In genomic region chr4:149793156-149794009, GRCm38 (mm10) we compare ENCODE assay signal across 9 mouse cellular contexts. TPM values are rescaled to one million over a fixed set of nuclear protein-coding genes. Genes with fewer than 3 reads are reported as not detected.
DNase-seq lines count a peak whose midpoint lies in the region; ATAC-seq and TF ChIP-seq lines count a peak whose summit lies in the region.
"Had no signal": no experiment of that assay in that cellular context is flagged by ENCODE, and none has a peak within 500 bp of the region (broad histone marks: within the 10 kb centered on the region; RNA-seq: fewer than 3 reads in every experiment).

No protein-coding gene starts in this region.

- no peaks in the 10 kb centered on the region for H3K79me2 ChIP-seq in C2C12 (ENCODE audit: control insufficient read depth, insufficient read depth)

- H3K9me3 ChIP-seq in heart, embryonic 11.5 days (replicated peaks; ENCODE audit: control insufficient read depth, low read length): no peaks in the 10 kb centered on the region
- no peaks in the 10 kb centered on the region for H3K9me3 ChIP-seq in forebrain, embryonic 15.5 days
- H3K9me3 ChIP-seq: heart, embryonic 15.5 days had no signal

- DNase-seq in heart, adult 11 months: peak; percentile 92
- peak; percentile 77 for DNase-seq in adrenal gland, postnatal 14 days
- peak; percentile 42 for DNase-seq in lung, adult 2 months
- no peak for DNase-seq in ovary, postnatal 10 days (ENCODE audit: low spot score)
- DNase-seq in frontal cortex, postnatal 10 days (ENCODE audit: low spot score in 2 of 2): no peak

- no peak overlapping the region for H3K4me3 ChIP-seq in heart, embryonic 11.5 days (ENCODE audit: low read depth, low read length)
- no peak overlapping the region for H3K4me3 ChIP-seq in C2C12 (ENCODE audit: insufficient read depth, poor library complexity, severe bottlenecking)
- no peak overlapping the region for H3K4me3 ChIP-seq in lung, adult 2 months (replicated peaks; ENCODE audit: extremely low read depth, low read depth, low read length)
- H3K4me3 ChIP-seq in forebrain, embryonic 15.5 days: no peak overlapping the region
- H3K4me3 ChIP-seq: heart, embryonic 15.5 days had no signal

- H3K9ac ChIP-seq in heart, embryonic 11.5 days (ENCODE audit: low read depth, low read length): no peak overlapping the region
- H3K9ac ChIP-seq in forebrain, embryonic 15.5 days (replicated peaks): no peak overlapping the region
- H3K9ac ChIP-seq: heart, embryonic 15.5 days had no signal

- no peak overlapping the region for H3ac ChIP-seq in C2C12 (ENCODE audit: control insufficient read depth, insufficient read length, low read depth)

- no peak overlapping the region for H3K4me2 ChIP-seq in heart, embryonic 11.5 days
- no peak overlapping the region for H3K4me2 ChIP-seq in forebrain, embryonic 15.5 days (replicated peaks)
- H3K4me2 ChIP-seq: heart, embryonic 15.5 days had no signal

- H3K36me3 ChIP-seq in heart, embryonic 11.5 days (ENCODE audit: control insufficient read depth, insufficient read depth, low read length): no peaks in the 10 kb centered on the region
- H3K36me3 ChIP-seq in C2C12 (ENCODE audit: control insufficient read depth, insufficient read depth): no peaks in the 10 kb centered on the region
- H3K36me3 ChIP-seq in forebrain, embryonic 15.5 days: no peaks in the 10 kb centered on the region
- H3K36me3 ChIP-seq: heart, embryonic 15.5 days had no signal

- no peaks in the 10 kb centered on the region for H3K27me3 ChIP-seq in heart, embryonic 11.5 days (ENCODE audit: control insufficient read depth, insufficient read depth, low read length)
- H3K27me3 ChIP-seq in C2C12 (ENCODE audit: control insufficient read depth, insufficient read depth, insufficient read length): no peaks in the 10 kb centered on the region
- H3K27me3 ChIP-seq in forebrain, embryonic 15.5 days: no peaks in the 10 kb centered on the region
- H3K27me3 ChIP-seq: heart, embryonic 15.5 days had no signal

- no peaks in the 10 kb centered on the region for H3K79me3 ChIP-seq in C2C12 (ENCODE audit: low read depth)

- H3K4me1 ChIP-seq in heart, embryonic 11.5 days (ENCODE audit: control insufficient read depth, insufficient read depth, low read length): peaks cover 12% of the 10 kb centered on the region; the same call in 1 of the 2 replicates
- peaks cover 17% of the 10 kb centered on the region for H3K4me1 ChIP-seq in lung, adult 2 months (ENCODE audit: control insufficient read depth, insufficient read depth, low read length)
- no peaks in the 10 kb centered on the region for H3K4me1 ChIP-seq in forebrain, embryonic 15.5 days

- TF ChIP-seq CTCF in C2C12 (IDR thresholded peaks at IDR 0.05; ENCODE audit: control insufficient read depth, insufficient read depth, insufficient read length): peak; percentile 3
- peak; percentile 56 for TF ChIP-seq CTCF in lung, adult 2 months (IDR thresholded peaks at IDR 0.05; ENCODE audit: insufficient read depth, low read length)

- TF ChIP-seq POLR2A in lung, adult 2 months (IDR thresholded peaks at IDR 0.05; ENCODE audit: borderline replicate concordance, extremely low read depth, low read depth, low read length): no peak

- WGBS in heart, embryonic 11.5 days (ENCODE audit: insufficient replicate concordance): 46% methylated on average over 13 of the region's 13 CpGs
- WGBS in lung, adult 2 months: 29% methylated on average over 13 of the region's 13 CpGs
- 45% methylated on average over 13 of the region's 13 CpGs for WGBS in forebrain, embryonic 15.5 days

- ATAC-seq in heart, embryonic 11.5 days (replicated peaks; ENCODE audit: insufficient number of reproducible peaks, low FRiP score, low TSS enrichment): no peak
- no peak for ATAC-seq in forebrain, embryonic 15.5 days (replicated peaks)

- no peak overlapping the region for H3K27ac ChIP-seq in heart, embryonic 11.5 days (ENCODE audit: low read depth, low read length)
- no peak overlapping the region for H3K27ac ChIP-seq in forebrain, embryonic 15.5 days (replicated peaks)
- H3K27ac ChIP-seq: heart, embryonic 15.5 days had no signal

TF ChIP-seq in C2C12, 6 proteins besides CTCF, POLR2A, EP300 and RAD21:
- TF ChIP-seq MYOD1 (IDR thresholded peaks at IDR 0.05; ENCODE audit: control insufficient read depth, insufficient read length, low read depth): no peak
- TF ChIP-seq MYOG (IDR thresholded peaks at IDR 0.05; ENCODE audit: control insufficient read depth, extremely low read depth, insufficient read length): no peak
- no peak for TF ChIP-seq CEBPB (IDR thresholded peaks at IDR 0.05; ENCODE audit: low read depth)
- no peak for TF ChIP-seq FOSL1 (IDR thresholded peaks at IDR 0.05; ENCODE audit: insufficient read depth, low read length, poor library complexity, severe bottlenecking)
- no peak for TF ChIP-seq USF1 (IDR thresholded peaks at IDR 0.05; ENCODE audit: low read depth)
- TF ChIP-seq MAX (IDR thresholded peaks at IDR 0.05): no peak

RNA-seq across cellular contexts. Expression of gene Slc25a33, which starts 19.3 kb away (rescaled TPM):
- 7.4 and 9.4 TPM in 2 replicates for polyA plus RNA-seq in heart, embryonic 11.5 days (2014; fragmentation: Nextera tagmentation; extraction: Ambion mirVana)
- polyA plus RNA-seq in C2C12 (2012; fragmentation: generic; extraction: Trizol): 10.2 TPM
- total RNA-seq in adrenal gland, postnatal 14 days (2021): 30.6 and 36.6 TPM in 2 replicates
- polyA plus RNA-seq in lung, adult 2 months (2012; rRNA removed): 9.5 and 12.7 TPM in 2 replicates
- polyA plus RNA-seq in forebrain, embryonic 15.5 days (2015; fragmentation: Nextera tagmentation; extraction: Ambion mirVana): 21.8 and 22.6 TPM in 2 replicates

RNA-seq across cellular contexts. Expression of gene Tmem201, which starts 55.5 kb away (rescaled TPM):
- 25.5 and 32.5 TPM in 2 replicates for polyA plus RNA-seq in heart, embryonic 11.5 days (2014; fragmentation: Nextera tagmentation; extraction: Ambion mirVana)
- polyA plus RNA-seq in C2C12 (2012; fragmentation: generic; extraction: Trizol): 27.7 TPM
- total RNA-seq in adrenal gland, postnatal 14 days (2021): 32.1 and 36.3 TPM in 2 replicates
- polyA plus RNA-seq in lung, adult 2 months (2012; rRNA removed): 34.0 TPM in 2 replicates
- polyA plus RNA-seq in forebrain, embryonic 15.5 days (2015; fragmentation: Nextera tagmentation; extraction: Ambion mirVana): 39.8 and 40.8 TPM in 2 replicates

Comparison
In these comparisons a context has a peak if more than half of its experiments do, and no peak if none do; other contexts are left out.
1. DNase-seq: peak in heart, adult 11 months (single experiment), adrenal gland, postnatal 14 days (single experiment) and lung, adult 2 months (single experiment); none in ovary, postnatal 10 days (single experiment) and frontal cortex, postnatal 10 days (0 of 2).